Mouse (Mus musculus): Measurements from ENCODE around the gene Uqcrc2. TPM values are rescaled to one million over a fixed set of nuclear protein-coding genes. Genes with fewer than 3 reads are reported as not detected.

Gene Uqcrc2
- total RNA-seq, 1 experiment: 114 TPM

DNA sequence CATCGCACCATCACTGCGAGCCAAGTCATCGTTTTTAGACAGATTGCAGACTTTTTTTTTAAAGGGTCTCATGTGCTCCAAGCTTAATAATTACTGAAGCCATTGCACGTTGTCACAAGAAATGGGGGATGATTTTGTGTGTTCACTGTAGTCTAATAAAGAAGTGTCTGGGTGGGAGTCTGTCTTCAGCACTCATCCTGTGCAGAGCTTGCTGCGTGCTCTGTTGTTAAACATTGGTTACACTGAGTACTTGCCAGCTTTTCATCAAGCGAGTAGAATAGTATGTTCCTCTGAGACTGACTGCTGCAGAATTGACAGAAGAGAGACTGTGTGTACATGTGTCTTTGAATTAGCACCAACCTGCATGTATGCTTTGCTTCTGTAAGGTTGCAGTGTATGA lies 50.3 kb downstream of the Uqcrc2 start:
- no peak for DNase-seq (ENCODE audit: low read depth, low spot score)
- Histone ChIP-seq H3K4me3 (ENCODE audit: insufficient read depth in 1 of 2, low read depth in 1 of 2, low read length in 2 of 2, poor library complexity in 1 of 2, severe bottlenecking in 1 of 2) (no peak overlapping the region), H3K9ac (ENCODE audit: insufficient read depth, low read depth, low read length, poor library complexity, severe bottlenecking) (no peak overlapping the region), H3K4me1 (ENCODE audit: control insufficient read depth in 2 of 2, insufficient read depth in 2 of 2, low read length in 2 of 2, poor library complexity in 1 of 2) (peaks cover 0 to 2% of the 10 kb centered on the region in 2 experiments; a peak in 1 of 4 replicates), H3K9me3 (ENCODE audit: control insufficient read depth, insufficient read depth, low read depth, low read length) (no peaks in the 10 kb centered on the region), H3K27ac (ENCODE audit: insufficient read depth, low read depth, low read length, poor library complexity, severe bottlenecking) (no peak overlapping the region), H3K36me3 (ENCODE audit: control insufficient read depth, insufficient read depth, low read length, poor library complexity, severe bottlenecking) (no peaks in the 10 kb centered on the region)
- TF ChIP-seq HCFC1 (IDR thresholded peaks at IDR 0.05; ENCODE audit: borderline replicate concordance, insufficient read depth, low read length) (no peak), MAFK (IDR thresholded peaks at IDR 0.05; ENCODE audit: insufficient read depth, low read depth, low read length) (no peak), CHD2 (IDR thresholded peaks at IDR 0.05; ENCODE audit: low read depth, low read length) (no peak), ZC3H11A (IDR thresholded peaks at IDR 0.05; ENCODE audit: borderline replicate concordance, low read depth, low read length) (no peak), ZNF384 (IDR thresholded peaks at IDR 0.05; ENCODE audit: low read depth, low read length) (no peak)
- in situ Hi-C loops (cut with MboI; ENCODE audit: low sequenced_read_pairs in 2 of 2, unreplicated experiment in 2 of 2): no loop called here

DNA sequence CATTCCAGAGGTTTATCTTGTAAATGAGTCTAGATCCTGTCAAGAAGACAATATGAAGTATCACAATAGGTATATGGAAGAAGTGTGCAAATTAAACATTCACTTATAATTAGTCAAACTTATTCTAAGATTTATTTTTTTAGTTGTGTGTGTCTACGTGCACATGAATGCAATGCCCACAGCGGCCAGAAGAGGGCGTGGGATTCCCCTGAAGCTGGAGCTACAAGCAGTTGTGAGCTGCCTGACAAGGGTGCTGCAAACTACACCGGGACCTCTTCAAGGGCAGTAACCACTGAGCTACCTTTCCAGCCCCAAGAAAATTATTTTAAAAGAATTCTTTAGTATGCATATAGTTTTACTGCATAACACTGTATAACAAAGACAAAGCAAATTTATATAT lies 55.7 kb downstream of the Uqcrc2 start:
- H3K27ac ChIP-seq (ENCODE audit: insufficient read depth, low read depth, low read length, poor library complexity, severe bottlenecking): no peak overlapping the region
- no peak; the same call in 1 of the 2 replicates for TF ChIP-seq ZC3H11A (IDR thresholded peaks at IDR 0.05; ENCODE audit: borderline replicate concordance, low read depth, low read length)
- no peak for TF ChIP-seq ZNF384 (IDR thresholded peaks at IDR 0.05; ENCODE audit: low read depth, low read length)
- TF ChIP-seq MAFK (IDR thresholded peaks at IDR 0.05; ENCODE audit: insufficient read depth, low read depth, low read length): no peak
- TF ChIP-seq CHD2 (IDR thresholded peaks at IDR 0.05; ENCODE audit: low read depth, low read length): no peak
- no peak for TF ChIP-seq HCFC1 (IDR thresholded peaks at IDR 0.05; ENCODE audit: borderline replicate concordance, insufficient read depth, low read length)
- no peak for DNase-seq (ENCODE audit: low read depth, low spot score)
- in situ Hi-C loops (cut with MboI; ENCODE audit: low sequenced_read_pairs in 2 of 2, unreplicated experiment in 2 of 2): no loop called here
- no peak overlapping the region for H3K9ac ChIP-seq (ENCODE audit: insufficient read depth, low read depth, low read length, poor library complexity, severe bottlenecking)
- no peaks in the 10 kb centered on the region for H3K9me3 ChIP-seq (ENCODE audit: control insufficient read depth, insufficient read depth, low read depth, low read length)
- H3K4me3 ChIP-seq (ENCODE audit: insufficient read depth in 1 of 2, low read depth in 1 of 2, low read length in 2 of 2, poor library complexity in 1 of 2, severe bottlenecking in 1 of 2): no peak overlapping the region
- H3K4me1 ChIP-seq (ENCODE audit: control insufficient read depth in 2 of 2, insufficient read depth in 2 of 2, low read length in 2 of 2, poor library complexity in 1 of 2): peaks cover 2 to 8% of the 10 kb centered on the region in 2 experiments; a peak in 3 of 4 replicates
- peaks cover 3% of the 10 kb centered on the region; the same call in 1 of the 2 replicates for H3K36me3 ChIP-seq (ENCODE audit: control insufficient read depth, insufficient read depth, low read length, poor library complexity, severe bottlenecking)

DNA sequence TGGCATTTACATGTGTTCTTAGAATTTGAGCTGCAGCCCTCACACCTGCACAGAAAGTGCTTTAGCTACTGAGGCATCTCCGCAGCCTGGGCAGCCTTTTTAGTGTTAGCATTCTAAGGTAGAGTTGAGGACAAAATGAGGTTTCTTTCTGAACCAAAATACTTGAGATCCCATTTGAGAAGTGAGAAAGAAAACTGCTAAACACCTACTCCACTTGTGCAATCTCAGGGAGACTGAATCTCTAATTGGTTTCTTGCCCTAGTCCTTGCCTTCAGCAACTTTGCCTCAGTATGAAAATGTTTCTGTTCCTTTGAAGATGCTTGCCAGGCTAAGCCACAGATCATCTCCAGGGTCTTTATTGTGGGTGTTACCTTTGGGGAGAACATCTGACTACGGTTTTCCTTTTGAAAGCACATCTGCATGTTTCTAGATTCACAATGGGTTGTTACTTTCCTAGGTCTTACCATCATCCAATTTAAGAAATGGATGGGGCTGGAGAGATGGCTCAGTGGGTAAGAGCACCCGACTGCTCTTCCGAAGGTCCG lies 58.9 kb downstream of the Uqcrc2 start:
- no peaks in the 10 kb centered on the region for H3K9me3 ChIP-seq (ENCODE audit: control insufficient read depth, insufficient read depth, low read depth, low read length)
- in situ Hi-C loops (cut with MboI; ENCODE audit: low sequenced_read_pairs in 2 of 2, unreplicated experiment in 2 of 2): no loop called here
- H3K9ac ChIP-seq (ENCODE audit: insufficient read depth, low read depth, low read length, poor library complexity, severe bottlenecking): no peak overlapping the region
- H3K4me1 ChIP-seq (ENCODE audit: control insufficient read depth in 2 of 2, insufficient read depth in 2 of 2, low read length in 2 of 2, poor library complexity in 1 of 2): peaks cover 8 to 14% of the 10 kb centered on the region in 2 experiments
- peaks cover 3% of the 10 kb centered on the region; the same call in 1 of the 2 replicates for H3K36me3 ChIP-seq (ENCODE audit: control insufficient read depth, insufficient read depth, low read length, poor library complexity, severe bottlenecking)
- TF ChIP-seq ZNF384 (IDR thresholded peaks at IDR 0.05; ENCODE audit: low read depth, low read length): no peak
- TF ChIP-seq MAFK (IDR thresholded peaks at IDR 0.05; ENCODE audit: insufficient read depth, low read depth, low read length): no peak
- TF ChIP-seq HCFC1 (IDR thresholded peaks at IDR 0.05; ENCODE audit: borderline replicate concordance, insufficient read depth, low read length): no peak
- no peak for TF ChIP-seq ZC3H11A (IDR thresholded peaks at IDR 0.05; ENCODE audit: borderline replicate concordance, low read depth, low read length)
- TF ChIP-seq CHD2 (IDR thresholded peaks at IDR 0.05; ENCODE audit: low read depth, low read length): no peak
- DNase-seq (ENCODE audit: low read depth, low spot score): no peak
- no peak overlapping the region for H3K27ac ChIP-seq (ENCODE audit: insufficient read depth, low read depth, low read length, poor library complexity, severe bottlenecking)
- H3K4me3 ChIP-seq (ENCODE audit: insufficient read depth in 1 of 2, low read depth in 1 of 2, low read length in 2 of 2, poor library complexity in 1 of 2, severe bottlenecking in 1 of 2): no peak overlapping the region

DNA sequence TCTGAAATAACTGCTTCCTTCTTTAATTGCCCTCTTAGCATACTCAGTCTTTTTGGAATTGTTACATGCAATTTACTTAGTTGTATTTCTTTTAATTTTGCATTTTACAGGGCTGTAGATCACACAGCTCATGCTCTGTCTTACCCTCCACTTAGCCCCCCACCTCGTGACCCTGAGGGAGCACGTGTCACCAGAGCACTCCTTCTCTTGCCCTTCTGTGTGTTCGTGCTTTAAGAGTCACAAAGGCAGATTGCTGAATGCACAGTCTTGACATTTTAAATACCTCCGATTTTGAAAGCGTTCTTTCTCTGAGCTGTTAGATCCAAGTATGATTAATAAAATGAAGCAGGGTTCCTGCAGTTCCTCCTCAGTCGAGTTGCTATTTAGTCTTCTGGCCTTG lies 60.2 kb downstream of the Uqcrc2 start:
- TF ChIP-seq CHD2 (IDR thresholded peaks at IDR 0.05; ENCODE audit: low read depth, low read length) (no peak), MAFK (IDR thresholded peaks at IDR 0.05; ENCODE audit: insufficient read depth, low read depth, low read length) (no peak), HCFC1 (IDR thresholded peaks at IDR 0.05; ENCODE audit: borderline replicate concordance, insufficient read depth, low read length) (no peak), ZNF384 (IDR thresholded peaks at IDR 0.05; ENCODE audit: low read depth, low read length) (no peak), ZC3H11A (IDR thresholded peaks at IDR 0.05; ENCODE audit: borderline replicate concordance, low read depth, low read length) (no peak)
- no peak for DNase-seq (ENCODE audit: low read depth, low spot score)
- H3K36me3 ChIP-seq (ENCODE audit: control insufficient read depth, insufficient read depth, low read length, poor library complexity, severe bottlenecking): peaks cover 3% of the 10 kb centered on the region; the same call in 1 of the 2 replicates
- H3K4me3 ChIP-seq (ENCODE audit: insufficient read depth in 1 of 2, low read depth in 1 of 2, low read length in 2 of 2, poor library complexity in 1 of 2, severe bottlenecking in 1 of 2): no peak overlapping the region
- no peak overlapping the region for H3K9ac ChIP-seq (ENCODE audit: insufficient read depth, low read depth, low read length, poor library complexity, severe bottlenecking)
- in situ Hi-C loops (cut with MboI; ENCODE audit: low sequenced_read_pairs in 2 of 2, unreplicated experiment in 2 of 2): no loop called here
- 0 out of 2 replicates have a peak overlapping the region, but pooled peaks have one; percentile 43 for H3K27ac ChIP-seq (ENCODE audit: insufficient read depth, low read depth, low read length, poor library complexity, severe bottlenecking)
- H3K9me3 ChIP-seq (ENCODE audit: control insufficient read depth, insufficient read depth, low read depth, low read length): no peaks in the 10 kb centered on the region
- H3K4me1 ChIP-seq (ENCODE audit: control insufficient read depth in 2 of 2, insufficient read depth in 2 of 2, low read length in 2 of 2, poor library complexity in 1 of 2): peaks cover 10 to 14% of the 10 kb centered on the region in 2 experiments
